Mouse (Mus musculus): Measurements from ENCODE around the gene Myo1c. TPM values are rescaled to one million over a fixed set of nuclear protein-coding genes. Genes with fewer than 3 reads are reported as not detected.

Myo1c gene
- total RNA-seq (2017): 93.0 to 115 TPM (median 97.0 TPM) in 3 replicates

DNA sequence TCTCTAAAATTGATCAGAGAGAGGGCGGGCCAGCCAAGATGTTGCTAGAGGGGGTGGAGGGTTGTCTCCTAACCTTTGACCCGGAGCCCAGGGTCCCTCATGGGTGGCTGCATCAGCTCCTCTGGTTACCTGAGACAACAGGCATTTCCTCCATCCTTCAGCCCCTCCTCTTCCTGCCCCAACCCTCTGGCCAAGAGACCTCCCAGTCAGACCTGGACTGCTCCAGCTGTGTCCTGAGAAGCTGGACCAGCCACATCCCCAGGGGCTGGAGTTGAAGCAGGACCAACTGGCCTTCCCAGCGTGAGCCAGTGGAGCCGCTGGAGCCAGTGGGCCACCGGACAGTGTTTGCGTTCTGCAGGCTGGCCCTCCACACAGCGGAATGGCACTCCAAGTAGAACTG is at the start of gene Myo1c:
Myo1c (plus strand) TSS at position 194 of the 400 bp plus-strand sequence.
- ATAC-seq (replicated peaks; ENCODE audit: insufficient number of reproducible peaks, low FRiP score, low TSS enrichment, poor library complexity, severe bottlenecking): no peak

DNA sequence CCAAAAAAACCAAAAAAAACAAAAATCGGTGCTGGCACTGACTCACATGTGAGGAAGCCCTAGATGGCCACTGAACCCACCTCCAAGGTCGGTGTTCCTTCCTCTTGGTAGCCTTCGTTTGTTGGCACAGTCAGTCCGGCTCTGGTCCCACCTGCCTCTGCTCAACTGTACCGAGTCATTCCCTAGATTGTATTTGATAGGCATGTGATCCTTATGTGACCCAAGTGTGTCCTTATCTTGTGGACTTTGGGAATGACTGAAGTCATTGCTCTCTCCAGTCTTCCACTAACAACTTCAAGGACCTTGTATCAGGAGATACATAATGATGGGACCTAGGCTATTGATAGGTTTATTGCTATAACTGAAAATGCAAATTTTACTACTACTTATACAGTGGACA is 45.5 kb upstream of the Myo1c start:
- no peak for ATAC-seq (replicated peaks; ENCODE audit: insufficient number of reproducible peaks, low FRiP score, low TSS enrichment, poor library complexity, severe bottlenecking)

DNA sequence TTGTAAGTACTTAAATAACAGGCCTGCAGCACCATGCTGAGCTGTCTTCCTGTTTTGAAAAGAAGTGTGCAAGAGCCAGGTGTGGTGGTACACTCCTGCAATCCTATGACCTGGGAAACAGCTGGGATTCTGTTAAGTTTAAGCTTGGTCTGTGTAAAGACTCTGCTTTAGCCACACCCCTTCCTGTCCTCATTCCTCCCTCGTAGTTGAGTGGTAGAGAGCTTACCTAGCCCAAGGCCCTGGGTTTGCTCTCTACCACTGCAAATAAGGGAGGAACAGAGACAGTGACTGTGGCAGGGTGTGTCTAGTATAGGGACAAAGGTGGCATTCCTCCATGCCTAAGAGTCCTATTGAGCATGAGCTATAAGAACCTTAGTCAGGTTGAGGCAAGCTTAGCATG is 45.0 kb upstream of the Myo1c start:
- no peak for ATAC-seq (replicated peaks; ENCODE audit: insufficient number of reproducible peaks, low FRiP score, low TSS enrichment, poor library complexity, severe bottlenecking)

DNA sequence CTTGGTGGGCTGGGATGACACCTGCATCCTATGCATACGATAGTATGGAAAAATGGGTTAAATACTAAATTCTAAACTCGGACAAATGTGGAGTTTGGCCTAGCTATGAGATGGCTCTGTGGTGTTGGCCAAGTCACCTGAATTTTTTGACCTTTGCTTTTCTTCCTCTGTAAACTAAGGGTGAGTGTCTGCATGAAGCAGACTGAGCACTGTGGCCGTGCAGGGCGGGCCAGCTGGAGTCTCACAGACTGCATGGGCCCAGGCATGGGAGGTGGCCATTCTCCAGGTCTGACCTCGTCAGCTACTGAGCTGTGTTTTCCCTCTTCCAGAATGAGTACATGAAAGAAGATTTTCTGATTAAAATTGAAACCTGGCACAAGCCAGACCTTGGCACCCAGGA is 41.5 kb upstream of the Myo1c start:
- ATAC-seq (replicated peaks; ENCODE audit: insufficient number of reproducible peaks, low FRiP score, low TSS enrichment, poor library complexity, severe bottlenecking): no peak

DNA sequence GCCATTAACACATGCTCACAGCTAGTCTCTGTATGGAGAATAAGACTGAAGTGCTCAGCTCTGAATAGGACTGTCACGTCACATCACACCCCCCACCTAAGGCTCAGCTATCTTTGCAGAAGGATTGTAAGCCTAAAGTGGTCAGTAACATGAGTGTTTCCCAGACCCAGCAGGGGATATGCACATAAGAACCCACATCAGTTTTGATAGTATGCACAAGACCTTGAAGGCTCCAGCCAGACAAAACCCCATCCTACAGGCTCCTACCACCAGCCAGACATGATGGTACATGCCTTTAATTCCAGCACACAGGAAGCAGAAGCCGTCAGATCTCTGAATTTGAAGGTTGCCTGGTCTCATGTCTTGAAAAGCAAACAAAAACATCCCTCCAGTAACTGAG is 40.3 kb upstream of the Myo1c start:
- ATAC-seq (replicated peaks; ENCODE audit: insufficient number of reproducible peaks, low FRiP score, low TSS enrichment, poor library complexity, severe bottlenecking): no peak

DNA sequence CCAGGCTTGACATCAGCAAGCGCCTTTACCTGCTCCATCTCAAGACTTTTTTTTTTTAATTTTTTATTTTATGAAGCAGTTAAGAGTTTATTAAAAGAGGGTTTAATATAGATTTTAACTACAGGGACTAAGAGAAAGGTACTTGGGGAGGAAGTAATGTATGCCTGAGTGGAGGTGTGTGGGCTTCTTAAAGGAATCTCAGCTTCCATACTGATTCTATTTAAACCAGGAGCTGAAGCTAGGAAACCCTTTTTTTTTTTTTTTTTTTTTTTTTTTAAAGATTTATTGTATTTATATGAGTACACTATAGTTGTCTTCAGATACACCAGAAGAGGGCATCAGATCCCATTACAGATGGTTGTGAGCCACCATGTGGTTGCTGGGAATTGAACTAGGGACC is 35.5 kb upstream of the Myo1c start:
- ATAC-seq (replicated peaks; ENCODE audit: insufficient number of reproducible peaks, low FRiP score, low TSS enrichment, poor library complexity, severe bottlenecking): no peak

DNA sequence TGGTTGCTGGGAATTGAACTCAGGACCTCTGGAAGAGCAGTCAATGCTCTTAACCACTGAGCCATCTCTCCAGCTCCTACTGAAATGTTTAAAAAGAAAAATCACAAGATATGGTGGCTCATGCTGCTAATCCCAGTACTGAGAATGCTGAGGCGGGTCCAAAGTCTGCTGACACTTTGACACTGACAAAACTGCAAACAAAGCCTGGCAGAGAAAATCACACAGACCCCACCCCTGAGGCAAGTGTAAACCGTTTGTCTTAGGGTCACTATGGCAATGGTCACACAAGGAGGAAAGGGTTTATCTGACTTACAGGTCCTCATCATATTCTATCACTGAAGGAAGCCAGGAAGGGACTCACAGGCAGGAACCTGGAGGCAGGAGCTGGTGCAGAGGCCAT is 34.7 kb upstream of the Myo1c start:
- ATAC-seq (replicated peaks; ENCODE audit: insufficient number of reproducible peaks, low FRiP score, low TSS enrichment, poor library complexity, severe bottlenecking): no peak

DNA sequence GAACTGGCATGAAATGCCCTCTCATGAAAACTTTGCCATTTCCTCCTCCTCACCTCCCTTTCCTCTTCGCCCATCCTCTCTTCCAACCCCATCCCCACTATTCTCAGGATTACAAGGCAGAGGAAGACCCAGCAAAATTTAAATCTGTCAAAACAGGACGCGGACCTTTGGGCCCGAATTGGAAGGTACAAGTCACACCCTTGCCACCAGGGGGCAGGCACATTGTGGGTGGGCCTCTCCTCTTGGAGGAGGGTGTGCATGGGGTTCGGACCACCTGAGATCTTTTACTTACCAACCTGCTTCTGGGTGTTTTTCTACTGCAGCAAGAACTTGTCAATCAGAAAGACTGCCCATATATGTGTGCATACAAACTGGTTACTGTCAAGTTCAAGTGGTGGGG is 31.2 kb upstream of the Myo1c start:
- ATAC-seq (replicated peaks; ENCODE audit: insufficient number of reproducible peaks, low FRiP score, low TSS enrichment, poor library complexity, severe bottlenecking): no peak

DNA sequence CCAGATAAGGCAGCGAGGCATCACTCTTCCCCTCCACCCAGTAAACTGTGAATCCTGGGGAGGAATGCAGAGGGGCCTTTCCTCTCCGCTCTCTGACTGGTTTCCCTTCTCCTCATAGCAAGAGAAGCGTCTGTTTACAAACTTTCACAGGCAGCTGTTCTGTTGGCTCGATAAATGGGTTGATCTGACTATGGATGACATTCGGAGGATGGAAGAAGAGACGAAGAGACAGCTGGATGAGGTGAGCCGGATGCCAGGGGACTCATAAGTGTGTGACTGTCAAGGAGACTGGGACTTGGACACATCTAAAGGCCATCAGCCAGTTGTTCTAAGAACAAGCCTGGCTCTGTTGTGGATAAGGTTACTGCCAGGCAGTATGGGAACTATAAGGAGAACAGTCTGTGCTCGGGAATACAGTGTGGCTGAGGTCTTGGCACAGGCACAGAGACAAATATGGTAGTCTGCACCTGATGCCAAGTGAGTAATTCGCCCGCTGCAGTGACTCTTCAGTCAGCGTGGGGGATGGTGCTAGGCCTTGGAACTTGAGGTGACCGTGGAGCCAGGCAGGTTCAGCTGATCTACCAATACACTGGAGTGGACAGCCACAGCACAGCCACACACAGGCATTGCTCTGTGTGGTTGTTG is 30.0 kb upstream of the Myo1c start:
- no peak for ATAC-seq (replicated peaks; ENCODE audit: insufficient number of reproducible peaks, low FRiP score, low TSS enrichment, poor library complexity, severe bottlenecking)

DNA sequence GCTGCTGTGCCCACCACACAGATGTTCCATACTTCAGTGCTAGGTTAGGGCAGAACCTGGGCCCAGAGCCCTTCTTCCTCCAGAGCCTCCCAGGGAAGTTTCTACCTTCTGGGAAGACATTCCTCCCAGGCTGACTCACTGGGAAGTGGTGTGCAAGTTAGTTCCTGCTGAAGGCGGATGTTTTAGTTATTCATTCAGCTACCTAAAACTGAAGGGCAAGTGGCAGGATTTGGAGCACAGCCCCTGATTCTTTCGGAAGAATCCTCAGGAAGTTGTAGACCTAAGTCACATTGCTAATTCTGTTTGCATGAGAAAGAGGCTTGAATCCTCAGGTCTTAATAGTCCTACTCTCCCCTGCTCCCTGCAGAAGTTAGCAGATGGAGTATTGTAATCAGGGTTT is 28.9 kb upstream of the Myo1c start:
- no peak for ATAC-seq (replicated peaks; ENCODE audit: insufficient number of reproducible peaks, low FRiP score, low TSS enrichment, poor library complexity, severe bottlenecking)

DNA sequence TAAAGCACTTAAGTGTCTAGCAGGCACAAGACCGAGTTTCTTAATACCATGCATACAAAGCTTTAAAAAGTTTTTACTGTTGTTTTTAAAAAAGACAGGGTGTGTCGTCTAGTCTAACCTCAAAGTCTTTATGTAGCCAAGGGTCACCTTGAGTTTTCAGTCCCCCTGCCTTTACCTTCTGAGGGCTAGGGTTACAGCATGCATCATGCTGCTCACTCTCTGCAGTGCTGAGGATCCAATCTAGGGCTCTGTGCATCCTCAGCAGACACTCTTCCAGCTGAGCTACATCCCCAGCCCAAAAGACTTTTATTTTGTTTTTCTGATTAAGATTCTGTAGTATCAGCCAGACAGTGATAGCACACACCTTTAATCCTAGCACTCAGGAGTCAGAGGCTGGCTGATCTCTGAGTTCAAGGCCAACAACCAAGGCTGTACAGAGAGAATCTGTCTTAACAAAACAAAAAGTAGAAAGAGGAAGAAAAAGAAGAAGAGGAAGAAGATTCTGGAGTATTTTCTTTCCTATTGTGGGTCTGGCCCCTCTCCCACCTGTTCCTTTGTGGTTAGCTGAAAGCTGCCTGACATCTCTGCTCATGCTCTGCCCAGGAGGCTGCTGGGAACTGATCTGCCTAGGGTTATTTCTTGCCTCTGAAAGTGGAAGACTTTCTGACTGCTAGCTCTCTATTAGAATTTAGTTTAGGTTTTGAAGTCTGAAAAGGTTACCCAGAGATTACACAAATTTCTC is 27.5 kb upstream of the Myo1c start:
- ATAC-seq (replicated peaks; ENCODE audit: insufficient number of reproducible peaks, low FRiP score, low TSS enrichment, poor library complexity, severe bottlenecking): no peak

DNA sequence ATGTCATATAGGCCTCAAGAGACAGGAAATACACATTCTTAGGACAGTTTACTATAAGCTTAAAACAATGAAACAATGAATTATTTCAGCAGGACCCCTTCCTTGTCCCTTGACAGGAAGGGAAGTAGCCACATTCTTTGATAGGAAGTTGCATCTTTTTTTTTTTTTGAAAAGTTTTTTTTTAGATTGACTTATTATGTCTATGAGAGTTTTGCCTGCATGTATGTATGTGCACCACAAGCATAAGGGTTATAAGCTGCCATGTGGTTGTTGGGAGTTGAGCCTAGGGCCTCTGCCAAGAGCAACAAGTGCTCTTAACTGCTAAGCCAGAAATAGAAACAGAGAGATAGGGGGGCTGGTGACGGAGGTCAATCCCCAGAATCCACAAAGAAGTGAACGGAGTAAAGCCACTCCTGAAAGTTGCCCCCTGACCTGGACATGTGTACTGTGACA is 26.2 kb upstream of the Myo1c start:
- ATAC-seq (replicated peaks; ENCODE audit: insufficient number of reproducible peaks, low FRiP score, low TSS enrichment, poor library complexity, severe bottlenecking): no peak

DNA sequence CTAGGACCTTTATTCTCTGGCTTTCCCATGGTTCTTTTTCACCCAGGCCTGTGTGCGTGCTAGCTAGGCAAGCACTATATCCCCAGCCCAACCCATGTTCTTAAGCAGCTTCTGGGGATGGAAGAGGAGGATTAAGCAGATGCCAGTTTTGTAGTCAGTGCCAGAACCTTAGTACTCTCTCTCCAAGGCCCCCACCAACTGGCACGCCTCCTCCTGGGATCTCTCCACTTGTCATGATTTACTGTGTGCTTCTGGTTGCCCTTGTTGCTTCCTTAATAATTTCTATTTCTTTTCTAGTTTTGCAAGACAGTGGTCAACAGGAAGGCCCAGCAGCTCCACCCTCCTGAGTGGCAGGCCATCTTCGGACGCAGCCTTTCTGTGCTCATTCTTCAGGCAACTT is 24.5 kb upstream of the Myo1c start:
- no peak for ATAC-seq (replicated peaks; ENCODE audit: insufficient number of reproducible peaks, low FRiP score, low TSS enrichment, poor library complexity, severe bottlenecking)

DNA sequence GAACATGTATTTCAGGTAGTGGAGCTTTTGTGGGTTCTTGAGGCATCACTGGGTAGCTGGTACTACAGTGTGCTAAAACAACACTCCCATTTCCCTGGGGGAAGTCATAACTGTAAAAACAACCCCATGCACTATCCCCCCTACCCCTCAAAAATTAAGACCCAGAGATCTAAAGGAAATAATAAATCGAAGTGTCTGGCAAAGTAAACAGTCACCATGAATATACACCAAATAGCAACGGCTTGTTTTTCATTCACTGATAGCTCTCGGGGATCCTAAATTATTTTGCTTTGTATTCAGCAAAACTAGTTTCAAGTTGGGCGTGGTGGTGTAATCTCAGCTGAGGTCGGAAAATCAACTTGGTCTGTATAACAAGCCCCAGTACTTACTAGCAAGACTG is 20.2 kb upstream of the Myo1c start:
- ATAC-seq (replicated peaks; ENCODE audit: insufficient number of reproducible peaks, low FRiP score, low TSS enrichment, poor library complexity, severe bottlenecking): no peak

DNA sequence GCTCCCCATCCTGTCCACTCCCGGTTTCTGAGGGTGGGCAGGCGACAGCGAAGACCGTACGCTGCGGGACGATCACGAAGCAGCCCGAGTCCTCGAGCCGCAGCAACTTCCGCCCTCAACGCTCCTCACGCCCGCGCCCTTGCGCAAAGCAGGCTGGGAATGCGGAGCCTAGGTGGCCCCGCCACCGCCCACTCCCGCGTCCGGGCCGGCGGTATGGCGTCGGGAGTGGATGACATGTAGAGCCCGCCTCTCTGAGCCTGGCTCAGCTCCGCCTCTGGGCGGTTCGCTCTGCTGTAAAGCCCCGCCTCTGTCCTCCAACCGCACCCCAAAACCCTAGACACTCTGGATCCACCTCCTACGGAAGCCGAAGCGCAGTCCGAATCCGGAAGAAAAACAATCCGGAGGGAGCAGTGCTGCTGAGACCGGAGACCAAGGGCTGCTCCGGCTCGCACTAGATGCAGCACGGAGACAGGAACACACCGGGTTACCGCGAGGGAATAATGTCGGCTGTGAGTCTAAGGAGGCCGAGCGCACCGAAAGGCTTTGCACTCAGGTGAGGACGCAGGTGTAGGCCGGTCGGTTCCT is 19.6 kb upstream of the Myo1c start, which contains the start of gene Inpp5k:
Inpp5k (plus strand) TSS at position 344 of the 585 bp plus-strand sequence.
- ATAC-seq (replicated peaks; ENCODE audit: insufficient number of reproducible peaks, low FRiP score, low TSS enrichment, poor library complexity, severe bottlenecking): peak; percentile 95

DNA sequence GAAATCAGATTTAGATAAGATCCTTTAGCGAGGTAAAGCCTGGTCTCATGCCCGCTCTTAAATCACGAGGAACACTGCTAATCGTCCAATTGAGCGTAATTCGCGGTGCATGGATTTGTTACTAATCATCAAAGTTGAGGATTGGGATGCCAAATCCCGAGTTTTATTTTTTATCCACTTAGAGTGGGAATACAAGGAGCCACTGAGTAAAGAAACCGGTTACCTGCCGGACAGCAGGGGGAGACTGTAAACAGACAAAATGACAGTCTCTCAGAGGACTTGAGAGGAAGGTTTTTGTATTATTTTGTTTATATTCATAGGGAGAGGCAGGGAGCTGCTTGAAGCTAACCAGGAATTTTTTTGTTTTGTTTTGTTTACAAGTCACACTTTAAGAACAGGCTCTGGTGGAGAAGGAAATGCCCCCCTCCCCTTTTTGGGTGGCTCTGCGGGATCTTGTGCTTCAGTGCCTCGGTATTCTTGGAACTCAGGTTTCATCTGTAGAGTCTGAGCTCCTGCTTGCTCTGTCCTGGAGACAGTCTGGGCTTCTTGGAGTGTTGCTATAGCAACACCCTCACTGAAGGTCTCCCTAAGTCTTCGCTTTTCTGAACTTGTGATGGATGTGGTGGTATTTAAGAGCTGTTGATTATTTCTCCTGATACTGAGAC is 18.6 kb upstream of the Myo1c start:
- no peak for ATAC-seq (replicated peaks; ENCODE audit: insufficient number of reproducible peaks, low FRiP score, low TSS enrichment, poor library complexity, severe bottlenecking)

DNA sequence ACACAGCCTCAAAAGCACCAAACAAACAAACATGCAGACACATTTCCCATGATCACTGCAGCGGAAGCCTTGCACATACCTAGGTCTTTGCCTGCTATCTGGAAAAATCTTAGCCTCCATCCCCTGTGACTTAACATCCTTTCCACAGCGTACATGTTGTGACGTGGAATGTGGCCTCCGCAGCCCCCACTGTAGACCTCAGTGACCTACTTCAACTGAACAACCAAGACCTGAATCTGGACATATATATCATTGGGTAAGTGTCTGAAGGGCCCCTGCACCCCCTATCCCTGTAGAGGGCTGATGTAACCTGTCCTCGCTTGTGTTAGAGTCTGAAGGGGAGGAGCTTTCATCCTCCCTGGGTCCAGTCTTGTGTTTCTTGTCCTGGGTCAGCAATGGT is 17.4 kb upstream of the Myo1c start:
- no peak for ATAC-seq (replicated peaks; ENCODE audit: insufficient number of reproducible peaks, low FRiP score, low TSS enrichment, poor library complexity, severe bottlenecking)

DNA sequence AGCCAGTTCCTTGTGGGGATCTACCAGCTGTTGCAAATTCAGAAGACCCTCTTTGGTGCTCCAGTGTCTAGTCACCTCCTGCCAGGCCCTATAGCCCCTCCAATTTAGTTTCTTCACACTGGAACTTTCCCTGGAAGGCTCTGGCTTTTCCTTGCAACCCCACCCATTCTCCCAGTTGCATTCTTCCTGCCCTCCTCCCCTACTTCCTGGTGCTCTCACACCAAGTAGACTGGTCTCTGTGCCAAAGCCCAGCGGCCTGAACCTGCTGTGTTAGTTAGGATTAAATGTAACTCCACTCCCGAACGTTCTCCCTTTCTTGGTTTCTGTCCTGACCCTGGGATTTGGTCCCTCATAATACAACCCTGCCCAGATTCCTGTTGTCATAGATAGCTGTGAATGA is 15.5 kb upstream of the Myo1c start:
- no peak for ATAC-seq (replicated peaks; ENCODE audit: insufficient number of reproducible peaks, low FRiP score, low TSS enrichment, poor library complexity, severe bottlenecking)

DNA sequence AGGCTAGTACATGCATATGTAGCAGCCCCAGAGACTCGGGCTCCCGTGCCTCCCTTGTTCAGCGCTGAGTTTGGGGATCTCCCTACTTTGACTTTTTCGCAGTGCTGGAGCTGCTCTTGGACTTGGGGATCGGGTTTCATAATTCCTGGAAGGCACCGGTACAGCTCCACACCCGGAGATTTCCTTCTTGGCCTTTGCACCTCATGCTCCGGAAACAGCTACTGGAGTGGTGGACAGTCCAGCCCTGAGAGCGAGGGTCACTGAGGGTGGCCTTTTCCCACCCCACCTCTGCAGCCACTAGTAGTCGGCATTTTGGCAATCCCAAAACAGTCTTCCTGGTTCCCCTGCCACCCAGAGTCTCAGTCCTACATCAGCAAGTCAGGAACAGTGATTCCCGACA is 15.0 kb upstream of the Myo1c start:
- ATAC-seq (replicated peaks; ENCODE audit: insufficient number of reproducible peaks, low FRiP score, low TSS enrichment, poor library complexity, severe bottlenecking): no peak

DNA sequence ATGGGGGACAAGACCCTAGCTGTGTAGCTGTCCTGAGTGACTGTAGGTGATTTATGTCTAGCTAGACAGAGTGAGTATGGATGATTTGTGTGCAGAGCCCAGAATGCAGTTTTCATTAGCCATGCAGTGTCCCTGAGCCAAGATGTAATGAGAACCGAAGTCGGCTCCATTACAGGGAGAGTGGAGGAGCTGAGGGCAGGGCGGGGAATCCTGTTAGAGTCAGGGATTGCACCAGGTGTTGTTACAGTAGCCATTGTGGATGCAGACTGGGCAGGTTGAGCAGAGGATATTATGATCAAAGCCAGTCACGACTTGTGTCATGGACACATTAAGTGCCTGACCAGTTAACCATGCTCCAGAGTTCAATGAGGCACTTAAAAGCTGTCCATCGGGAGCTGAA is 7.0 kb upstream of the Myo1c start:
- no peak for ATAC-seq (replicated peaks; ENCODE audit: insufficient number of reproducible peaks, low FRiP score, low TSS enrichment, poor library complexity, severe bottlenecking)
